Mouse (Mus musculus): Measurements from ENCODE around the gene Col4a2. TPM values are rescaled to one million over a fixed set of nuclear protein-coding genes. Genes with fewer than 3 reads are reported as not detected.

Gene Col4a2
- polyA plus RNA-seq, 1 experiment from 2014 or later = 58.8 TPM

GRCm38 (mm10) chr8:11403813-11404212 is 91.2 kb downstream of the Col4a2 start:
- ATAC-seq (ENCODE audit: insufficient number of reproducible peaks, insufficient read depth, low FRiP score, low TSS enrichment, low read depth) = no peak
- Histone ChIP-seq H3K4me2 (no peak overlapping the region), H3K36me3 (peaks cover 49% of the 10 kb centered on the region), H3K27me3 (no peaks in the 10 kb centered on the region), H3K9me3 (no peaks in the 10 kb centered on the region), H3K9ac (no peak overlapping the region), H3K4me3 (no peak overlapping the region), H3K27ac (no peak overlapping the region), H3K4me1 (peaks cover 34% of the 10 kb centered on the region)
- 87% methylated on average over 9 of the region's 9 CpGs for WGBS

DNA sequence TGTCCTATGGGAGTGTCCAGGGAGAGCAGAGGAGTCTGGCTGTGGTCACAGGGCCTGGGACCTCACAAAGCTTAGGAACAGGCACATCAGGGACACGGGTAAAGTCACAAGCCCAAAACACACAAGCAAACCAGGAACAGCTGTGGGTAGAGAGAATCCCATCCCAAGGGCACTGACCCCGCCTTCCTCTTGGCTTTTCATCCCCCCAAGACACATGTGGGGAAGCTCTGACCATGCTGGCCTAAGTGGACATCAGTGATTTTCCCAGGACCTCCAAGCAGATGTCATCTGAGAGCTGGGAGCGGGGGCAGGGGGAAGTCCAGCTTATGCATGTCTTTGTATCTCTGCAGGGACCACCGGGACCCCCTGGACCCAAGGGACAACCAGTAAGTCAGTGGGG is 92.0 kb downstream of the Col4a2 start:
- H3K36me3 ChIP-seq = peaks cover 53% of the 10 kb centered on the region
- WGBS = 44% methylated on average over 4 of the region's 4 CpGs
- no peak overlapping the region for H3K27ac ChIP-seq

DNA sequence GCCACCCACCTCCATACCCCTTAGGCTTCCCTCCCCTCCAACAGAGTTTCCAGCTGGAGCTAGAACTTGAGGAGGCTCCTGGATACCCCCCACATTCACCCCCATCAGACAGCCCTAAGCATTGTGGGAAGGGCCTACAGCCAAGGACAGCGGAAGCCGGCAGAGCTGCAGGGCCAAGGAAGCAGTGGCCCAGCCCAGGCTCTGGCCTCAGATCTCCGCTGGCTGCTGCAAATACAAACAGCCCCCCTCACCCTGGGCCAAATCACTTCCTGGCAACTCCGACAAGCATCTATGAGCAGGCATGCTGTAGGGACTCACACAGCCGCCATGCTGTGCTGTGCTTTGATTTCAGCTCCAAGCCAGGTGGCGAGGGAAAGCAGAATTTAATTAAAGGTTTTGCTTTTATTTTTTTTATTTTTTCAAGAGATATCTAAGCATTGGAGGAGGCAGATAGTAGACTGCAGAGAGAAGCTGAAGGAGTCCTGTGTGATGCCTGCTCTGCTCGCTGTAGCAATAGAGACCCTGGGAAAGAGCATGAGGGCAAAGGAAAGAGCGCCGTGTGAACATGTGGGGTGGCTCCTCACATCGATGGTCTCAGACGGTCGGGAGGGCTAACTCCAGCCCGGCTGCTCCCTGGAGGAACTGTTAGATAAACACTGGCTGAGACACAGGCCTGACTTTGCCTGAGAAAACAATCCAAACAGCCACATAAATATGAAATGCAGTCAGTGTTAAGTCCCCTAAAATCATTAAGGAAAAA is 93.3 kb downstream of the Col4a2 start:
- 0 out of 2 replicates have a peak, but pooled peaks have one; percentile 54 for ATAC-seq (ENCODE audit: insufficient number of reproducible peaks, insufficient read depth, low FRiP score, low TSS enrichment, low read depth)

More for the DNA sequence above, 92.0 kb downstream of the Col4a2 start:
- Histone ChIP-seq H3K4me2 (no peak overlapping the region), H3K4me1 (peaks cover 31% of the 10 kb centered on the region), H3K9me3 (no peaks in the 10 kb centered on the region), H3K4me3 (no peak overlapping the region), H3K9ac (no peak overlapping the region), H3K27me3 (no peaks in the 10 kb centered on the region)
- ATAC-seq (ENCODE audit: insufficient number of reproducible peaks, insufficient read depth, low FRiP score, low TSS enrichment, low read depth) = no peak

DNA sequence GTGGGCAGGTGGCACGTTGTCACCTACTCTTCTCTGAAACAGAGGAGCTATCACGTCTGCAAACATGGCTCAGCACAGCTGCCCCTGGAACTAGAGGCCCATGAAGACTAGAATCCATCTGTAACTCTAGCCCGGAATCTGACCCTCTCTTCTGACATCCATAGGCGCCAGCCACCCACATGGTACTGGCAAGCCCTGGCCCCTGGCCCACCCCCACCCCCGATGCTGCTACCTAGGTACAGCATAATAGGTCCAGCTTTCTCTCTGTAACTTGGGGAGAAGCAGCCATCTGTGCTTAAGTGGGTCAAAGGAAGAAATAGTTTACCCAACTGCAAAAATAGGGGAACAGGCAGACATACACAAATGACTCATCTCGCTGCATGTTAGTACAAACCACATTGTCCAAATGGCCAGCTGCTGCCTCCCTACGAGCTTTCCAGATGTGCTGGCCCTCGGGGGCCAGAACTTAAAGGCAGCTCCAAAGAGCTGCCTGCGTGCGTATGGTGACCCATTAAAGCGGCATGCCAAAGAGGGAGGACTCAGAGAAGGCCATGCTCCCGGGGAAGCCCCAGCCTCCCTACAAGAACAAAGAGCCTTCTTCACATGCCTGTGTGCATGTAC is 99.0 kb downstream of the Col4a2 start:
- H3K9me3 ChIP-seq = no peaks in the 10 kb centered on the region
- H3K4me3 ChIP-seq = no peak overlapping the region
- ATAC-seq (ENCODE audit: insufficient number of reproducible peaks, insufficient read depth, low FRiP score, low TSS enrichment, low read depth) = no peak
- no peak overlapping the region for H3K9ac ChIP-seq
- peaks cover 35% of the 10 kb centered on the region for H3K4me1 ChIP-seq
- H3K4me2 ChIP-seq = no peak overlapping the region
- peaks cover 54% of the 10 kb centered on the region for H3K36me3 ChIP-seq
- H3K27me3 ChIP-seq = no peaks in the 10 kb centered on the region
- peak overlapping the region; percentile 71 for H3K27ac ChIP-seq
- 43% methylated on average over 12 of the region's 12 CpGs for WGBS

More for the DNA sequence above, 93.3 kb downstream of the Col4a2 start:
- no peak overlapping the region for H3K9ac ChIP-seq
- WGBS = 45% methylated on average over 13 of the region's 13 CpGs
- peaks cover 58% of the 10 kb centered on the region for H3K36me3 ChIP-seq
- no peaks in the 10 kb centered on the region for H3K27me3 ChIP-seq
- H3K4me2 ChIP-seq = no peak overlapping the region
- H3K4me1 ChIP-seq = peaks cover 21% of the 10 kb centered on the region
- no peak overlapping the region for H3K4me3 ChIP-seq
- H3K27ac ChIP-seq = no peak overlapping the region
- no peaks in the 10 kb centered on the region for H3K9me3 ChIP-seq

- Histone ChIP-seq H3K4me3 (no peak overlapping the region), H3K4me1 (peaks cover 35% of the 10 kb centered on the region), H3K9ac (no peak overlapping the region), H3K9me3 (no peaks in the 10 kb centered on the region), H3K27me3 (no peaks in the 10 kb centered on the region), H3K27ac (peak overlapping the region; percentile 71), H3K4me2 (no peak overlapping the region), H3K36me3 (peaks cover 46% of the 10 kb centered on the region)
- 51% methylated on average over 5 of the region's 5 CpGs for WGBS
- ATAC-seq (ENCODE audit: insufficient number of reproducible peaks, insufficient read depth, low FRiP score, low TSS enrichment, low read depth) = no peak
Measured at GRCm38 (mm10) chr8:11412450-11412849, 99.8 kb downstream of the Col4a2 start.

- ATAC-seq (ENCODE audit: insufficient number of reproducible peaks, insufficient read depth, low FRiP score, low TSS enrichment, low read depth) = 0 out of 2 replicates have a peak, but pooled peaks have one; percentile 4
- no peaks in the 10 kb centered on the region for H3K9me3 ChIP-seq
- 0 out of 2 replicates have a peak overlapping the region, but pooled peaks have one; percentile 48 for H3K27ac ChIP-seq
- H3K4me3 ChIP-seq = no peak overlapping the region
- 0 out of 2 replicates have a peak overlapping the region, but pooled peaks have one; percentile 11 for H3K9ac ChIP-seq
- H3K36me3 ChIP-seq = peaks cover 33% of the 10 kb centered on the region
- H3K4me2 ChIP-seq = no peak overlapping the region
- H3K27me3 ChIP-seq = no peaks in the 10 kb centered on the region
- peaks cover 42% of the 10 kb centered on the region for H3K4me1 ChIP-seq
- 51% methylated on average over 8 of the region's 8 CpGs for WGBS
Measured at GRCm38 (mm10) chr8:11414304-11414703, 101.7 kb downstream of the Col4a2 start.

- WGBS = 81% methylated on average over 10 of the region's 10 CpGs
- Histone ChIP-seq H3K9me3 (no peaks in the 10 kb centered on the region), H3K4me1 (peaks cover 45% of the 10 kb centered on the region), H3K9ac (no peak overlapping the region), H3K27me3 (no peaks in the 10 kb centered on the region), H3K4me3 (no peak overlapping the region), H3K36me3 (peaks cover 33% of the 10 kb centered on the region), H3K4me2 (no peak overlapping the region), H3K27ac (no peak overlapping the region)
- ATAC-seq (ENCODE audit: insufficient number of reproducible peaks, insufficient read depth, low FRiP score, low TSS enrichment, low read depth) = no peak
Measured at GRCm38 (mm10) chr8:11415089-11415488, 102.5 kb downstream of the Col4a2 start.

DNA sequence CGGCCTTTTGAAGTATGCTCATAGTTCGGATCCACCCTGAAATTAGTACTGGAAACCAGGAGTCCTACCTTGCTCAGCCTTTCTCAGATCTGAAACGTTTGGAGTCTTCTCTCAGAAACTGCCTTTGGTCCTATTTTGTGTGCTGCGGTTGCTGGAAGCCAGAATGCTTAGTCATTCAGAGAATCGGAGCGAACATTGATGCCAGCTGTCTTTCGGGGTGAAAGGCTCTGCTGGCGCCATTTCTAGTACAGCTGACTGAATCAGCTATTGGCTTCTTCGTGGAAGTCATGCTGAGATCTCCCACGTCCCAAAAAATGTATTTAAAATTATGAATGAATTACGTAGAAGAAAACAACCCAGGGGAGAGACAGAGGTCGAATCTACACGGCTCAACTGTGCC is 105.2 kb downstream of the Col4a2 start:
- Histone ChIP-seq H3K4me1 (peaks cover 25% of the 10 kb centered on the region), H3K4me2 (no peak overlapping the region), H3K27ac (no peak overlapping the region), H3K4me3 (no peak overlapping the region), H3K27me3 (no peaks in the 10 kb centered on the region), H3K9me3 (no peaks in the 10 kb centered on the region), H3K36me3 (peaks cover 41% of the 10 kb centered on the region), H3K9ac (no peak overlapping the region)
- ATAC-seq (ENCODE audit: insufficient number of reproducible peaks, insufficient read depth, low FRiP score, low TSS enrichment, low read depth) = no peak
- 69% methylated on average over 13 of the region's 13 CpGs for WGBS

GRCm38 (mm10) chr8:11419232-11419631 is 106.6 kb downstream of the Col4a2 start:
- Histone ChIP-seq H3K9ac (peak overlapping the region; percentile 41; the same call in 1 of the 2 replicates), H3K27me3 (no peaks in the 10 kb centered on the region), H3K4me3 (no peak overlapping the region), H3K36me3 (peaks cover 45% of the 10 kb centered on the region), H3K27ac (peak overlapping the region; percentile 28; the same call in 1 of the 2 replicates), H3K4me1 (peaks cover 11% of the 10 kb centered on the region), H3K9me3 (no peaks in the 10 kb centered on the region), H3K4me2 (no peak overlapping the region)
- WGBS = 39% methylated on average over 6 of the region's 6 CpGs
- ATAC-seq (ENCODE audit: insufficient number of reproducible peaks, insufficient read depth, low FRiP score, low TSS enrichment, low read depth) = 0 out of 2 replicates have a peak, but pooled peaks have one; percentile 40

GRCm38 (mm10) chr8:11419645-11420044 is 107.0 kb downstream of the Col4a2 start:
- Histone ChIP-seq H3K4me2 (no peak overlapping the region), H3K27ac (no peak overlapping the region), H3K4me3 (no peak overlapping the region), H3K4me1 (peaks cover 10% of the 10 kb centered on the region), H3K27me3 (no peaks in the 10 kb centered on the region), H3K9me3 (no peaks in the 10 kb centered on the region), H3K9ac (no peak overlapping the region), H3K36me3 (peaks cover 44% of the 10 kb centered on the region)
- ATAC-seq (ENCODE audit: insufficient number of reproducible peaks, insufficient read depth, low FRiP score, low TSS enrichment, low read depth) = no peak
- 23% methylated on average over 2 of the region's 2 CpGs for WGBS

- no peak for ATAC-seq (ENCODE audit: insufficient number of reproducible peaks, insufficient read depth, low FRiP score, low TSS enrichment, low read depth)
- H3K4me2 ChIP-seq = no peak overlapping the region
- peaks cover 48% of the 10 kb centered on the region for H3K36me3 ChIP-seq
- H3K9me3 ChIP-seq = no peaks in the 10 kb centered on the region
- no peak overlapping the region for H3K9ac ChIP-seq
- no peaks in the 10 kb centered on the region for H3K27me3 ChIP-seq
- 48% methylated on average over 14 of the region's 14 CpGs for WGBS
- H3K4me3 ChIP-seq = no peak overlapping the region
- no peak overlapping the region for H3K27ac ChIP-seq
- H3K4me1 ChIP-seq = peaks cover 10% of the 10 kb centered on the region
Measured at GRCm38 (mm10) chr8:11421105-11421504, 108.5 kb downstream of the Col4a2 start.

GRCm38 (mm10) chr8:11421968-11422367 is 109.4 kb downstream of the Col4a2 start:
- peaks cover 53% of the 10 kb centered on the region for H3K36me3 ChIP-seq

More at GRCm38 (mm10) chr8:11421968-11422367, 109.4 kb downstream of the Col4a2 start:
- Histone ChIP-seq H3K4me1 (peaks cover 10% of the 10 kb centered on the region), H3K9ac (no peak overlapping the region), H3K4me2 (no peak overlapping the region), H3K9me3 (no peaks in the 10 kb centered on the region), H3K27ac (no peak overlapping the region), H3K27me3 (no peaks in the 10 kb centered on the region), H3K4me3 (no peak overlapping the region)
- WGBS = 73% methylated on average over 6 of the region's 6 CpGs
- no peak for ATAC-seq (ENCODE audit: insufficient number of reproducible peaks, insufficient read depth, low FRiP score, low TSS enrichment, low read depth)

Measured in embryonic facial prominence, embryonic 13.5 days (tissue).